ENCODE assay signal across 14 mouse cellular contexts in genomic region chr5:143943231-143944125, GRCm38 (mm10). TPM values are rescaled to one million over a fixed set of nuclear protein-coding genes. Genes with fewer than 3 reads are reported as not detected.
DNase-seq lines count a peak whose midpoint lies in the region; ATAC-seq and TF ChIP-seq lines count a peak whose summit lies in the region.
"Had no signal": no experiment of that assay in that cellular context is flagged by ENCODE, and none has a peak within 500 bp of the region (broad histone marks: within the 10 kb centered on the region; RNA-seq: fewer than 3 reads in every experiment).

No protein-coding gene starts in this region.

- no peaks in the 10 kb centered on the region for H3K4me1 ChIP-seq in lung, adult 2 months (ENCODE audit: control insufficient read depth, insufficient read depth, low read length)
- no peaks in the 10 kb centered on the region for H3K4me1 ChIP-seq in hindbrain, postnatal 0 days (ENCODE audit: insufficient read depth, low read length)
- H3K4me1 ChIP-seq: kidney, embryonic 15.5 days; limb, embryonic 15.5 days had no signal

- no peak for TF ChIP-seq CTCF in lung, adult 2 months (IDR thresholded peaks at IDR 0.05; ENCODE audit: insufficient read depth, low read length)
- TF ChIP-seq CTCF in hindbrain, postnatal 0 days (IDR thresholded peaks at IDR 0.05; ENCODE audit: low read depth) = no peak

- H3K36me3 ChIP-seq in hindbrain, postnatal 0 days (ENCODE audit: insufficient read depth, low read length) = no peaks in the 10 kb centered on the region
- H3K36me3 ChIP-seq: kidney, embryonic 15.5 days; limb, embryonic 15.5 days had no signal

- no peak overlapping the region for H3K4me2 ChIP-seq in hindbrain, postnatal 0 days (ENCODE audit: low read depth, low read length)
- H3K4me2 ChIP-seq: kidney, embryonic 15.5 days; limb, embryonic 15.5 days had no signal

- H3K9me3 ChIP-seq in hindbrain, postnatal 0 days (ENCODE audit: low read length) = no peaks in the 10 kb centered on the region
- H3K9me3 ChIP-seq: kidney, embryonic 15.5 days; limb, embryonic 15.5 days had no signal

- no peaks in the 10 kb centered on the region for H3K27me3 ChIP-seq in hindbrain, postnatal 0 days (ENCODE audit: insufficient read depth, low read length)
- H3K27me3 ChIP-seq: kidney, embryonic 15.5 days; limb, embryonic 15.5 days had no signal

- ATAC-seq in hindbrain, postnatal 0 days = no peak

- no peak for TF ChIP-seq POLR2A in lung, adult 2 months (IDR thresholded peaks at IDR 0.05; ENCODE audit: borderline replicate concordance, extremely low read depth, low read depth, low read length)

- WGBS in lung, adult 2 months = 81% methylated on average over 14 of the region's 14 CpGs
- WGBS in hindbrain, postnatal 0 days = 85% methylated on average over 14 of the region's 14 CpGs

- no peak overlapping the region for H3K27ac ChIP-seq in hindbrain, postnatal 0 days
- H3K27ac ChIP-seq: kidney, embryonic 15.5 days; limb, embryonic 15.5 days had no signal

- H3K4me3 ChIP-seq in lung, adult 2 months (replicated peaks; ENCODE audit: extremely low read depth, low read depth, low read length) = no peak overlapping the region
- H3K4me3 ChIP-seq in hindbrain, postnatal 0 days (ENCODE audit: low read length) = no peak overlapping the region
- H3K4me3 ChIP-seq: erythroblast, embryonic 14.5 days; kidney, embryonic 15.5 days; limb, embryonic 15.5 days had no signal

- DNase-seq in cerebellum, postnatal 14 days = peak; percentile 18 to 37
- no peak for DNase-seq in cerebellum, adult 11 months
- peak; percentile 89 to 91 for DNase-seq in frontal cortex, adult 2 months (ENCODE audit: extremely low spot score in 1 of 2, low spot score in 1 of 2)
- DNase-seq in layer of hippocampus, postnatal 25 days (ENCODE audit: extremely low spot score in 1 of 2, low spot score in 1 of 2) = peak; percentile 36 to 55
- peak; percentile 86 to 94 for DNase-seq in right cerebral cortex, postnatal 10 days (ENCODE audit: low spot score in 2 of 2)
- DNase-seq in lung, adult 2 months = no peak
- no peak for DNase-seq in hindbrain, postnatal 0 days (ENCODE audit: low spot score)
- no peak for DNase-seq in ovary, postnatal 14 days (ENCODE audit: low spot score)
- DNase-seq: lung, postnatal 10 days had no signal

- H3K9ac ChIP-seq in hindbrain, postnatal 0 days (replicated peaks; ENCODE audit: low read length) = no peak overlapping the region
- H3K9ac ChIP-seq: kidney, embryonic 15.5 days; limb, embryonic 15.5 days had no signal

RNA-seq across cellular contexts. Expression of gene Rsph10b, which starts 10.6 kb away (rescaled TPM):
- polyA plus RNA-seq in frontal cortex, adult 2 months (2012; rRNA removed) = 12.7 and 14.3 TPM in 2 replicates
- total RNA-seq in layer of hippocampus, postnatal 25 days (2021) = 1 to 10 TPM; 2.4 TPM
- 3.6 and 6.4 TPM in 2 replicates for polyA plus RNA-seq in lung, adult 2 months (2012; rRNA removed)
- total RNA-seq in hindbrain, postnatal 0 days (2014; rRNA removed) = 3.9 and 5.0 TPM in 2 replicates
- polyA plus RNA-seq in hindbrain, postnatal 0 days (2015; fragmentation: Nextera tagmentation; extraction: Ambion mirVana) = 5.6 TPM in 2 replicates
- total RNA-seq: common myeloid progenitor, adult 5-6 weeks had no signal

RNA-seq across cellular contexts. Expression of gene Gm42421, which starts 15.5 kb away (rescaled TPM):
- polyA plus RNA-seq in frontal cortex, adult 2 months (2012; rRNA removed) = 2.6 and 2.9 TPM in 2 replicates
- total RNA-seq in layer of hippocampus, postnatal 25 days (2021) = 1 to 10 TPM in 1 of 2 experiments, under 1 TPM in 1; 0.64 to 3.7 TPM
- not detected in 2 replicates for polyA plus RNA-seq in lung, adult 2 months (2012; rRNA removed)
- 0.99 TPM in 1 of 2 replicates, not detected in the other for total RNA-seq in hindbrain, postnatal 0 days (2014; rRNA removed)
- 1.5 and 2.8 TPM in 2 replicates for polyA plus RNA-seq in hindbrain, postnatal 0 days (2015; fragmentation: Nextera tagmentation; extraction: Ambion mirVana)
- total RNA-seq: common myeloid progenitor, adult 5-6 weeks; midbrain, postnatal 0 days had no signal
- polyA plus RNA-seq: erythroblast, embryonic 14.5 days had no signal

RNA-seq across cellular contexts. Expression of gene Pms2, which starts 33.7 kb away (rescaled TPM):
- polyA plus RNA-seq in frontal cortex, adult 2 months (2012; rRNA removed) = 15.7 and 18.0 TPM in 2 replicates
- total RNA-seq in layer of hippocampus, postnatal 25 days (2021) = 10 to 100 TPM; 11.4 to 16.3 TPM
- polyA plus RNA-seq in lung, adult 2 months (2012; rRNA removed) = 2.3 and 3.4 TPM in 2 replicates
- 16.2 and 22.8 TPM in 2 replicates for total RNA-seq in hindbrain, postnatal 0 days (2014; rRNA removed)
- 23.2 and 23.7 TPM in 2 replicates for polyA plus RNA-seq in hindbrain, postnatal 0 days (2015; fragmentation: Nextera tagmentation; extraction: Ambion mirVana)

RNA-seq across cellular contexts. Expression of gene Aimp2, which starts 33.8 kb away (rescaled TPM):
- polyA plus RNA-seq in frontal cortex, adult 2 months (2012; rRNA removed) = 52.4 and 55.7 TPM in 2 replicates
- 10 to 100 TPM; 31.3 to 31.4 TPM for total RNA-seq in layer of hippocampus, postnatal 25 days (2021)
- polyA plus RNA-seq in lung, adult 2 months (2012; rRNA removed) = 25.5 and 29.0 TPM in 2 replicates
- 46.9 and 49.9 TPM in 2 replicates for total RNA-seq in hindbrain, postnatal 0 days (2014; rRNA removed)
- polyA plus RNA-seq in hindbrain, postnatal 0 days (2015; fragmentation: Nextera tagmentation; extraction: Ambion mirVana) = 67.7 and 73.4 TPM in 2 replicates

RNA-seq across cellular contexts. Expression of gene Ankrd61, which starts 46.0 kb away (rescaled TPM):
- polyA plus RNA-seq in frontal cortex, adult 2 months (2012; rRNA removed) = 0.38 TPM in 2 replicates
- total RNA-seq in layer of hippocampus, postnatal 25 days (2021) = under 1 TPM in 1 of 2 experiments, not detected in 1; 0.15 TPM
- 0.07 and 0.18 TPM in 2 replicates for polyA plus RNA-seq in lung, adult 2 months (2012; rRNA removed)
- total RNA-seq in hindbrain, postnatal 0 days (2014; rRNA removed) = not detected in 2 replicates
- 0.18 and 0.38 TPM in 2 replicates for polyA plus RNA-seq in hindbrain, postnatal 0 days (2015; fragmentation: Nextera tagmentation; extraction: Ambion mirVana)
- total RNA-seq: common myeloid progenitor, adult 5-6 weeks; midbrain, postnatal 0 days had no signal
- polyA plus RNA-seq: erythroblast, embryonic 14.5 days had no signal

Comparison
In these comparisons a context has a peak if more than half of its experiments do, and no peak if none do; other contexts are left out.
1. DNase-seq: peak in cerebellum, postnatal 14 days (2 of 2), frontal cortex, adult 2 months (2 of 2), layer of hippocampus, postnatal 25 days (2 of 2) and right cerebral cortex, postnatal 10 days (2 of 2); none in cerebellum, adult 11 months (single experiment), lung, adult 2 months (single experiment), hindbrain, postnatal 0 days (single experiment) and ovary, postnatal 14 days (single experiment).